Mouse (Mus musculus): Measurements from ENCODE around the gene Nek1. TPM values are rescaled to one million over a fixed set of nuclear protein-coding genes. Genes with fewer than 3 reads are reported as not detected.

The Nek1 gene
- polyA plus RNA-seq, 1 experiment, result 11.0 TPM

- Histone ChIP-seq H3K4me3 (ENCODE audit: control insufficient read depth, low read depth, low read length) (no peak overlapping the region), H3K27ac (ENCODE audit: control insufficient read depth, insufficient read depth, low read depth, low read length) (no peak overlapping the region), H3K27me3 (ENCODE audit: control insufficient read depth, insufficient read depth, low read length) (no peaks in the 10 kb centered on the region), H3K4me1 (ENCODE audit: control insufficient read depth, insufficient read depth, low read length) (no peaks in the 10 kb centered on the region; the same call in 1 of the 2 replicates), H3K36me3 (ENCODE audit: control insufficient read depth, insufficient read depth, low read length) (no peaks in the 10 kb centered on the region)
- TF ChIP-seq POLR2A (IDR thresholded peaks at IDR 0.05; ENCODE audit: control insufficient read depth, low read depth, low read length) (no peak), CTCF (IDR thresholded peaks at IDR 0.05; ENCODE audit: control insufficient read depth, insufficient read depth, insufficient replicate concordance, low read depth, low read length) (no peak)
These were observed 36.1 kb upstream of the Nek1 start for GRCm38 (mm10) chr8:60956847-60957246.

DNA sequence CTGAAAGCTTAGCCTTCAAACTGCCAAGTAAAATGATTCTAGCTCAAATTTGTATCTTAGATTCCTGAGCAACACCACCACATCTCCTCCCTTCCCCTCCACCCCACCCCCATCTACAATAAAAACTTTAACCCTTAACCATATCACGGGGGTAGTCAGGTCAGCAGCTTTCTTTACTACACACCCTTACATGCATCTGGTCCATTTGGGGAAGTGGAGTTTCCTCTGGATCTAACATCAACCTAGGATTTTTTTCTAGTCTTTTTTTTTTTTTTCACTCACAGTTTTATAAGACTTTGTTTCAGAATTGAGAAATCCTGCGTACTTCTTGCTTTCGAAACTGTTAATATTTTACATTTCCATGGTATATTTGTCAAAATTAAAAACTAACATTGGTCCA is 30.2 kb upstream of the Nek1 start:
- TF ChIP-seq CTCF (IDR thresholded peaks at IDR 0.05; ENCODE audit: control insufficient read depth, insufficient read depth, insufficient replicate concordance, low read depth, low read length) (no peak), POLR2A (IDR thresholded peaks at IDR 0.05; ENCODE audit: control insufficient read depth, low read depth, low read length) (no peak)
- no peaks in the 10 kb centered on the region for H3K36me3 ChIP-seq (ENCODE audit: control insufficient read depth, insufficient read depth, low read length)
- H3K27me3 ChIP-seq (ENCODE audit: control insufficient read depth, insufficient read depth, low read length), result no peaks in the 10 kb centered on the region
- H3K27ac ChIP-seq (ENCODE audit: control insufficient read depth, insufficient read depth, low read depth, low read length), result no peak overlapping the region
- H3K4me1 ChIP-seq (ENCODE audit: control insufficient read depth, insufficient read depth, low read length), result no peaks in the 10 kb centered on the region
- no peak overlapping the region for H3K4me3 ChIP-seq (ENCODE audit: control insufficient read depth, low read depth, low read length)

DNA sequence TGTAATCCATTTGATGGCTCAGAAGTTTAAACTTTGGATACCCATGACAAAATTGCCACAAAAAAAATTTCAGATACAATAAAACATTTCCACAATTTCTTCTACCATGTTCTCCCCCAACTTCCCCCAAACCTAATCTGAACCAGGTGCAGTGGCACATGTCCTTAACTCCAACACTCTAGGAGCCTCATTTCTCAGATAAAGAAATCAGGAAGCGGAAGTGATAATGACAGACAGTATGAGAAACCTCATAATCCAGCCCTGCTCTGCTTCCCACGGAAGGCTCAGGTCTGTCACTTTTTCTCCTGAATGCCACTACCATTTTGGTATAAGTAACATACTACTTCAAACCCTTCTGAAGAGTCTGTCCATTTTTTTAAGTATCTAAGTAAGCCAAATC is 29.1 kb upstream of the Nek1 start:
- no peaks in the 10 kb centered on the region for H3K4me1 ChIP-seq (ENCODE audit: control insufficient read depth, insufficient read depth, low read length)
- TF ChIP-seq CTCF (IDR thresholded peaks at IDR 0.05; ENCODE audit: control insufficient read depth, insufficient read depth, insufficient replicate concordance, low read depth, low read length) (no peak), POLR2A (IDR thresholded peaks at IDR 0.05; ENCODE audit: control insufficient read depth, low read depth, low read length) (no peak)
- no peak overlapping the region for H3K4me3 ChIP-seq (ENCODE audit: control insufficient read depth, low read depth, low read length)
- H3K27ac ChIP-seq (ENCODE audit: control insufficient read depth, insufficient read depth, low read depth, low read length), result no peak overlapping the region
- H3K27me3 ChIP-seq (ENCODE audit: control insufficient read depth, insufficient read depth, low read length), result no peaks in the 10 kb centered on the region
- no peaks in the 10 kb centered on the region for H3K36me3 ChIP-seq (ENCODE audit: control insufficient read depth, insufficient read depth, low read length)

DNA sequence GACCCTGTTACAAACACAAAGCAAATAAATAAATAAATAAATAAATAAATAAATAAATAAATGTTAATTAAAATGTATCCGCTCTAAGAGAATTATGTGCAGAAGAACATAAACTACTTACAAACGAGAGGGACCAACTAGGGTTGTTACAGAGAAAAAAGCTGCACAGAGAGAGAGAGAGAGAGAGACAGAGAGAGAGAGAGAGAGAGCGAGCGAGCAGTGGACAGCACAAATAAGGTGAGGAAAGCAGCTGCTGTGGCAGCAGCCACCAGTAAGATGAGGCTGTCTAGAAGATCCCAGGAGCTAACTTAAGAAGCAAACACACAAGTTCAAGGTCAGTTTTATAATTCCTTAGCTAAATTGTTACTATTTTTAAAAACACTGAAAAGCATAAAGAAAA is 28.5 kb upstream of the Nek1 start:
- no peak overlapping the region for H3K27ac ChIP-seq (ENCODE audit: control insufficient read depth, insufficient read depth, low read depth, low read length)
- H3K4me3 ChIP-seq (ENCODE audit: control insufficient read depth, low read depth, low read length), result no peak overlapping the region
- H3K36me3 ChIP-seq (ENCODE audit: control insufficient read depth, insufficient read depth, low read length), result no peaks in the 10 kb centered on the region
- TF ChIP-seq CTCF (IDR thresholded peaks at IDR 0.05; ENCODE audit: control insufficient read depth, insufficient read depth, insufficient replicate concordance, low read depth, low read length) (no peak), POLR2A (IDR thresholded peaks at IDR 0.05; ENCODE audit: control insufficient read depth, low read depth, low read length) (no peak)
- H3K4me1 ChIP-seq (ENCODE audit: control insufficient read depth, insufficient read depth, low read length), result no peaks in the 10 kb centered on the region
- H3K27me3 ChIP-seq (ENCODE audit: control insufficient read depth, insufficient read depth, low read length), result no peaks in the 10 kb centered on the region

DNA sequence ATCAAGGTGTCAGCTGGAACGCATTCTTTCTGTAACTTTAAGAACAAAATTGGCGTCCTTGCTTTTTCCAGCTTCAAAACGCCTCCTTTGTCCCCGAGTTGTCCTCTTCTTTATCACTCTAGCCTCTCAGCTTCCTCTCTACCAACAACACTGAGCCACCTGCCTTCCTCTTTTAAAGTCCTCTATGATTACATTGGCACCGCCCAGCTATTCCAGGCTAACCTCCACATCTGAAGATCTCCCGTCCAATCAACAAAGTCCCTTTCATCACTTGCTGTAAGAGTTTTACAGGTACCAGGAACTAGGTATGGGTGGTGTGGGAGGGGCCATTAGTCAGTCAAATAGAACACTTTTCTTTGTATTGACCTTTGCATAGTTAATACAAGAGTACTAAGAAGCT is 27.7 kb upstream of the Nek1 start:
- no peak for TF ChIP-seq POLR2A (IDR thresholded peaks at IDR 0.05; ENCODE audit: control insufficient read depth, low read depth, low read length)
- TF ChIP-seq CTCF (IDR thresholded peaks at IDR 0.05; ENCODE audit: control insufficient read depth, insufficient read depth, insufficient replicate concordance, low read depth, low read length), result no peak
- Histone ChIP-seq H3K36me3 (ENCODE audit: control insufficient read depth, insufficient read depth, low read length) (no peaks in the 10 kb centered on the region), H3K4me1 (ENCODE audit: control insufficient read depth, insufficient read depth, low read length) (no peaks in the 10 kb centered on the region), H3K4me3 (ENCODE audit: control insufficient read depth, low read depth, low read length) (no peak overlapping the region), H3K27me3 (ENCODE audit: control insufficient read depth, insufficient read depth, low read length) (no peaks in the 10 kb centered on the region), H3K27ac (ENCODE audit: control insufficient read depth, insufficient read depth, low read depth, low read length) (no peak overlapping the region)

DNA sequence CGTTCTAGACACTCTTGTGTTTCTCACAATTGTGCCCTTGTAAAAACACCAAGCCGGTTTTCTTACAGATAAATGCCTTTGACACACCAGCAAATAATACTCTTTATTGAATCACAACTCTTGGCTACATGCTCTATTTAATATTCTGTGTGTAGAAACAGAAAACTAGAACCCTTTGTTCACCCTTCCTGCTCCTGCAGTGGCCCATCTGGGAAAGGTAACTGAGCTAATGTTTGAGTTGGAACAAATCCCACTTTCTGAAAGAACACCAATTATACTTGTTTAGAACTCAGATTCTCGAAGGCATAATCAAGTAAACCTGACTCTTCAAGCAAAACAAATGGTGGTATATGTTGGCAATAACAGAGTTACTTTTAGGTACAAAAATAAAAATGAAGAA is 27.3 kb upstream of the Nek1 start:
- TF ChIP-seq CTCF (IDR thresholded peaks at IDR 0.05; ENCODE audit: control insufficient read depth, insufficient read depth, insufficient replicate concordance, low read depth, low read length), result no peak
- TF ChIP-seq POLR2A (IDR thresholded peaks at IDR 0.05; ENCODE audit: control insufficient read depth, low read depth, low read length), result no peak
- H3K4me3 ChIP-seq (ENCODE audit: control insufficient read depth, low read depth, low read length), result no peak overlapping the region
- no peaks in the 10 kb centered on the region for H3K4me1 ChIP-seq (ENCODE audit: control insufficient read depth, insufficient read depth, low read length)
- H3K36me3 ChIP-seq (ENCODE audit: control insufficient read depth, insufficient read depth, low read length), result no peaks in the 10 kb centered on the region
- no peaks in the 10 kb centered on the region for H3K27me3 ChIP-seq (ENCODE audit: control insufficient read depth, insufficient read depth, low read length)
- no peak overlapping the region for H3K27ac ChIP-seq (ENCODE audit: control insufficient read depth, insufficient read depth, low read depth, low read length)

GRCm38 (mm10) chr8:60969091-60969490 is 23.9 kb upstream of the Nek1 start:
- Histone ChIP-seq H3K27me3 (ENCODE audit: control insufficient read depth, insufficient read depth, low read length) (no peaks in the 10 kb centered on the region), H3K4me3 (ENCODE audit: control insufficient read depth, low read depth, low read length) (no peak overlapping the region), H3K36me3 (ENCODE audit: control insufficient read depth, insufficient read depth, low read length) (no peaks in the 10 kb centered on the region), H3K27ac (ENCODE audit: control insufficient read depth, insufficient read depth, low read depth, low read length) (no peak overlapping the region), H3K4me1 (ENCODE audit: control insufficient read depth, insufficient read depth, low read length) (no peaks in the 10 kb centered on the region)
- TF ChIP-seq POLR2A (IDR thresholded peaks at IDR 0.05; ENCODE audit: control insufficient read depth, low read depth, low read length), result no peak
- TF ChIP-seq CTCF (IDR thresholded peaks at IDR 0.05; ENCODE audit: control insufficient read depth, insufficient read depth, insufficient replicate concordance, low read depth, low read length), result no peak

GRCm38 (mm10) chr8:60971808-60972207 is 21.2 kb upstream of the Nek1 start:
- TF ChIP-seq POLR2A (IDR thresholded peaks at IDR 0.05; ENCODE audit: control insufficient read depth, low read depth, low read length) (no peak), CTCF (IDR thresholded peaks at IDR 0.05; ENCODE audit: control insufficient read depth, insufficient read depth, insufficient replicate concordance, low read depth, low read length) (no peak)
- Histone ChIP-seq H3K27ac (ENCODE audit: control insufficient read depth, insufficient read depth, low read depth, low read length) (no peak overlapping the region), H3K4me3 (ENCODE audit: control insufficient read depth, low read depth, low read length) (no peak overlapping the region), H3K4me1 (ENCODE audit: control insufficient read depth, insufficient read depth, low read length) (peaks cover 2% of the 10 kb centered on the region; the same call in 1 of the 2 replicates), H3K27me3 (ENCODE audit: control insufficient read depth, insufficient read depth, low read length) (no peaks in the 10 kb centered on the region), H3K36me3 (ENCODE audit: control insufficient read depth, insufficient read depth, low read length) (no peaks in the 10 kb centered on the region)
